Mouse (Mus musculus) v-Abl transformed pro-B cells (cell line): ENCODE data around the gene Cryba4.

Source experiments
- in situ Hi-C, 2 experiments: fragments of 400-800 bp; cut with MboI; formaldehyde crosslinking; loops; one replicate each; pipeline ENCODE4 v1.15.1; 2025; ENCODE audit not compliant: unreplicated experiment in 2 of 2

Gene Cryba4

DNA sequence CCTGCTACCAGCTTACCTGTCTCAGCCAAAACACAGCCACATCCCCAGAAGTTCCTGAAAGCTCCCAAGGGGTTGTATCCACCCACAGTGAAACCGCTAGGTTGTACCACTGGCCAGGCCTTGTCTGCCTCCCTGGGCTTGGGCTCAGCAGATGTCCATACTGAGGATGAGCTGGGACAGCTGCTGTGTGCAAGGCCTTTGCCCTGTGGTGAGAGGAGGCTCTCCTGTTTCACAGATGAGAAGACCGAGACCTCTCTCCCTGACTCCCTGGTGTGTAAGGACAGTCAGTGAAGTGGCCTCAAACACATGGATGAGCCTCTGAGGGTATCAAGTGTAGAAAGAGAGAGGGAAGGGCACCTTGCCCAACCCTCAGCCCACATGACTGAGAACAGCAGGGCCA is 35.3 kb upstream of the Cryba4 start:
- in situ Hi-C loops: loop anchor here (5.0 to 25.0 kb wide), 3 partner anchors 35 to 1500 kb away; no protein-coding TSS in a partner anchor

DNA sequence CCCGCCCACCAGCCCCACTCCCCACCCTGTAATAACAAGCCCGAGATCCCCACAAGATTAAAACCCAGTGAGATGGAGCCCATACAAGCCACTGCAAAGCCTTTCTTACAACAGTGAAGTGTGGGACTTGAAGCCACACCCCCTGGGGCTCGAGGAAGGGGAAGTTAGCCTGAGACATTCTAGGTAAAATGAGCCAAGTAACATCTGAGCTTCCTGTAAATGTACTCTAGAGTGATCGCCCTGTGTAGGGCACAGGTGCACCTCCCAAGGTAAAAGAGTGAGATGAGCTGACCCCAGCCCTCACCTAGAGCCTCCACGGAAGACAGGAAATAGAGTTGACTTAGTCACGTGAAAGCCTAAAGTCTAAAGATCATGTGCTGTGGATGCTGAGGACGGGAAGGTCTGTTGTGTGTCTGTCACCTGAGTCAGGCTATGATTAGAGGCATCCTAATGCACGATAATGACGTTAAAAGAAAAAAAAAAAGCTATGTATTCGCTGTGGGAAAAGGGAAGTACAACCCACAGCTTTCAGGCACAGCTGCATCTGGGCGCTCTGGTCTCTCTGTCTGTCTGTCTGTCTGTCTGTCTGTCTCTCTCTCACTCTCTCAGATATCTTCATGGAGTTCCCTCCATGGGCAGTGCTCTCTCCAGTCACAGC is 34.8 kb upstream of the Cryba4 start:
- in situ Hi-C loops: loop anchor here (5.0 to 25.0 kb wide), 3 partner anchors 35 to 1500 kb away; no protein-coding TSS in a partner anchor

DNA sequence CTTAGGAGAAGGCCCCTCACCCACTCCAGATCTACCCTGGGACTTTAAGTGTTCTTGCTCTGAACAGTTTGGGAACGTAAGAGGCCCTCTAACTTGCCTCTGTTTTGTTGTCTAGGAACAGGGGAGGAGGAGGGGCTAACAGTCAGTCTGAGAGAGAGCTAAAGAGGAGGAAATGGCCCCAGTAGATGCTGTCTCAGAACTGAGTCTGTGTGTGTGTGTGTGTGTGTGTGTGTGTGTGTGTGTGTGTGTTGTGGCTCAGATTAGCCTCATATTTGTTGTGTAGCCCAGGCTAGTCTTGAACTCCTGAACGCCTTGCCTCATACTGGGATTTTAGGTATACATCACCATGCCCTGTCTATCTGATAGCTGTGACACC is 34.3 kb upstream of the Cryba4 start:
- in situ Hi-C loops: loop anchor here (5.0 to 25.0 kb wide), 3 partner anchors 36 to 1501 kb away; no protein-coding TSS in a partner anchor

DNA sequence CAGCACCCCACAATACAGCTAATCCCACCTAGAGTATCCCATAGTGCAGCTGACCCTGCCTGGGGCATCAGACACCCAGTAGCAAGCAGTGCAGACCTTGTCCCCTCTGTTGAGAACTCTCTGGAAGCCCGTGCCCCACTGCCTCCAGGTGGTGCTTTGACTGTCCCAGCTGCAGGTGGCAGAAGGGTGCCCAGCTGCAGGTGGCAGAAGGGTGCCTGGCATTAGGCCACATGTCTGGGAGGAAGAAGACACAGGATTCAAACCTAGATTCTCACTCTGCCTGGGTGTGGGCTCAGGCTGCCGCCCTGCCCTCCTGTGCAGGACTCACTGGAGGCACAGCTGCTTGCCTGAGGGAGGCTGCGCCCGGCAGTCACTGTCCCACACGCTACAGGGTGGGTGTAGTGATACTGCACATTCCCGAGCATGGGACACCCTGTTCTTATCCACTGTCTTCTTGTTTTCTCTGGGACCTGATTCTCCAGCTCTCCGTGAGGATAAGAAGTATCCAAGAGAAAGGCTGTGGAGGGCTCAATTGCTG is 33.3 kb upstream of the Cryba4 start:
- in situ Hi-C loops: loop anchor here (5.0 to 25.0 kb wide), 3 partner anchors 37 to 1502 kb away; no protein-coding TSS in a partner anchor

DNA sequence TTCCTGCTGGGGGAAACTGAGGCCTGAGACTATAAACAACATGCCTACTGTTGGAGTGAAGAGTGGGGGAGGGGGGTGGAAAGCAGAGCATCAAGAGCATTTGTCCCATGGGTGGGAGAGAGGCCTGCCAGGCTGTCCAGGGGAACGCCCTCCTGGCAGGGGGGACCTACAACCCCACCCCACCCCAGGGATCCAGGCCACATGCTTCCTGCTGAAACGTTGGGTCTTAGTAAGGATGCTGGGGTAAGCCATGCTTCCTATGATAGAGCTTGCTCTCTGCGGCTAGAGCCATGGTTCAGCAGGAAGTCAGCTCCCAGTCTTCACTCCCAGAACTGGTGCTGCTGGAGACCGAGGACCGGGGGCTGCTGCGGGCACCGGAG is 31.9 kb upstream of the Cryba4 start:
- in situ Hi-C loops: loop anchor here in 1 of 2 experiments (25.0 kb wide), 1 partner anchor 1503 kb away; no protein-coding TSS in a partner anchor

DNA sequence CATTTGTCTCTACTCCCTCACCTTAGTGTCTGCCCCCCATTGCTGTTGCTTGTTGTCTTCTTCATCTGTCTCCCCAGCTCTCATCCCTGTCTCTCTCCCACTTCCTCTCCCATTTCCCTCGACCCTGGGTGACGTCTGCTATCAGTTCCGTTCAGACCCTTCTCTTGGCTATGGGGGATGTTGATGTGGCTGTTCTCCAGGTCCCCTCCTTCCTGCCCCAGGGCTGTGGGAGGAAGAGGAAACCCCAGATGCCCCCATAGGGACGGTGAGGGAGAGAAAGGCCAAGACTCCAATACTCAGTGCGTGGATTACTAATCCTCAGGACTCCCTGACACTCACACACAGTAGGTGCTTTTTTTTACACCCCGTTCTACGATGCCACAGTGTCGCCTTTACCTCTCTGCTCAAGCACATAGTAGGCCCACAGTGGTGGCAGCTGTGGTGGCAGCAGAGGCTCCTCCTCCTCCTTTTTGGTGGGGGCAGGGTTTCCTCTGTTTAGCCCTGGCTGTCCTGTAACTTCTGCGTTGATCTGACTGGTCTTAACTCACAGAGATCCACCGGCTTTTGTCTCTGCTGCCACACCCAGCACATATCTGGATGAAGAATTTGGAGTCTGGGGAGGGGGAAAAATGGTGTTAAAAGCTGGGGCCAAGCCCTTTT is 31.4 kb upstream of the Cryba4 start:
- in situ Hi-C loops: loop anchor here in 1 of 2 experiments (25.0 kb wide), 1 partner anchor 1504 kb away; no protein-coding TSS in a partner anchor

DNA sequence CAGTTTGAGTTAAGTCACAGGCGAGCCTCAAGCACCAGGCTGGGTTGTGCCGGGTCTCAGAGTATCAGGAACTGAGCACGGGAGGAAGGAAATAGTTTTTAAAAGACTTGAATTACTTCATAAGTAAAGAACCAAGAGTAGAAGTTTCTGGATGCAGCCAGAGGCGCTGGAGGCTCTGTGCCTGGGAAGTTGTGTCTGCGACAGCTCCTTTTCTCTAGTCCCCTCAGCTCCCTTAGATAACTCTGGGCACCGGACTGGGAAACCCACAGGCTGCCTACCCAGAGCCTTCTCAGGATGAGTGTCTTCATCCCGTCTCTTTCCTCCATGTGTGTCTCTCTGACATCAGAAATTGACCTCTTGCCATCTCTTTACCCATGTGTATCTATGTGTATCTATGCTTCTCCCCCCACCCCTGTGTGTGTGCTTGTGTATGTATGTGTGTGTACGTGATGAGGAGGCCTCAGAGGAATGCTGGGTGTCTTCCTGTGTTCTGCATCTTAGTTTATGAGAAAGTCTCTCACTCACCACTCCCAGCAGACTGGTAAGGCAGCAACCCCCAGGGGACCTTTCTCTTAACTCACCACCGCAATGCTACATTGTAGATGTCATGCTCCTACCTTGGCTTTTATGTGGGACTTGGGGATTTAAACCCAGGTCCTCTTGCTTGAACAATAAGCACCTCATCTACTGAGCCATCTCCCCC is 30.6 kb upstream of the Cryba4 start:
- in situ Hi-C loops: loop anchor here in 1 of 2 experiments (25.0 kb wide), 1 partner anchor 1504 kb away; no protein-coding TSS in a partner anchor

DNA sequence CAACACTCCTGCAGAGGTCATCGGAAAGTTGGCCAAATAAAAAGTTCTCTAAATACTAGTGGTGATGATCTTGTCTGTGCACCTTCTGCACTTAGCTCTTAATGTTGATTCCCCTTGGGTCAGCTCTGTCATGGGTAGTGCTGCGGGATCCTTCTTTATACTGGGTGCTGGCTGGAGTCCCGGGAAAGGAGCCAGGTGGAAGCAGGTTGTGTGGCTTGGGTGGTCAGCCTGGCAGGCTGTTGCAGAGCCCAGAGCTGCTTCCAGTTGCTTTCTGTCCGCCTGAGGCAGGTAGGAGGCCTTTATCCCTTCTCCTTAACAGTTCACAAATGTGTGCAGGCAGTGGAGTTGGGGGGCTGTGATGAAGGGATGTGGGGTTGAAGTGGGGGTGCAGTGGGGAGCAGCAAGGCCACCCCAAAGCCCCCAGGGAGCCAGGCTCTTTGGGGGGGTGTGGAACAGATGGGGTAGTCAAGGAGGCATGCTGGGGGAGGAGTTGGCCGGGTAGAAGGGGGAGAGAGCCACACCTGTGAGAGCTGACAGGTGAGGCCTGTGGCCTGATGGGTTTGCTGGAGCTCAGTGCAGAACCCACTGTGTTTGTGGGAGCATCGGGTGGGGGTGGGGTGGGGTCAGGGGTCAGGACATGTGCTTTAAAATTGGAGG is 29.9 kb upstream of the Cryba4 start:
- in situ Hi-C loops: loop anchor here in 1 of 2 experiments (25.0 kb wide), 1 partner anchor 1505 kb away; no protein-coding TSS in a partner anchor

DNA sequence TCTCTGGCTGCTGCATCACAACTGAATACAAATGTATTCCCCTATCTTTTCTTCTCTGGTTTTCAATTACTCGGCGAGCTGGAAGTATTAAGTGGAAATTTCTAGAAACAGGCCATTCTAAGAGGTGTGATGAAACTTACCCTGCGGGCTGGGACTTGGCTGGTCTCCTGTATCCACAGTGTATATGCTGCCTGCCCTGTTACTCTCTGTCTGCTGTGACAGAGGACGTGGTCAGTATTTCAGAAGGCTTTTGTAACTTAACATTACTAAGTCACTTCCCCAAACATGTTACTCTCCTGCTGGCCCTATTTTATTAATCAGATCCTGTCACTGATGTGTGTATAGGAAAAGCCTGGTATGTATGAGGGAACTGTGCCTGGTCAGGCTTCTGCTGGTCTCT is 29.4 kb upstream of the Cryba4 start:
- in situ Hi-C loops: loop anchor here in 1 of 2 experiments (25.0 kb wide), 1 partner anchor 1506 kb away; no protein-coding TSS in a partner anchor

DNA sequence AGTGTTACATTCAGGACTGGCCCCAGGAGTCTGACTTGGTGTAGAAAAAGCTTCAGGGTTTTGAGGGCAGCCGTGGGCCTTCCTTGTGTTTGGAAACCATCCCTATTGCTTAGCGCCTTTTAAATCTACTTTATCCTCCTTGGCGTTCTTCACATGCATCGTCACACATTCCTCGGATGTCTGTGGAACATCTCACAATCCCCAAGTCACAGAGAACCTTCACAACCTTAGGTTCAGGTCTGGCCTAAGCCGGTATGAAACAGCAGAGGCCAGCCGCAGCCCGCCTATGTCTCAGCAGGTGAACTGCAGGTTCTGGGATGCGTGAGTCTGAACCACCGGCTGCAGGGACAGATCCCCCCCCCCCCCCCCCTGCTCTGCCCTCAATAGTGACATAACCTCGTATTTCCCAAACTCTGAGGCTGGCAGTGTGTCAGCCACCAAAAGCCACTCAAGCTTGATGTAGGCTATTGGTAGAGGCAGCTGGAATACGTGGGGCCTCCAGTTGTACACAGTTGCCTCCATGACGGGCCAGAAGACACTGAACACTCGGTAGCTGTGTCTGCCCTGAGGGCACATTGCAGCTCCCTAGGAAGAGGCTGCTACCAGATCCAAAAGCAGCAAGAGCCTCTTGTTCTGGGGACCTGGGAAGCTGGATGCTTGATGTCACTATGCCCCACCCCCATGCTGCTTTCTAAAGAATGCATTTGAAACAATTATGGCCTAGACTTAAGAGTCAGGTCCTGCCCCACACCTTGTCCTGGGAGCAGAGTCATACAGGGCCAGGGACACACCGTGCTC is 28.7 kb upstream of the Cryba4 start:
- in situ Hi-C loops: loop anchor here in 1 of 2 experiments (25.0 kb wide), 1 partner anchor 1506 kb away; no protein-coding TSS in a partner anchor

DNA sequence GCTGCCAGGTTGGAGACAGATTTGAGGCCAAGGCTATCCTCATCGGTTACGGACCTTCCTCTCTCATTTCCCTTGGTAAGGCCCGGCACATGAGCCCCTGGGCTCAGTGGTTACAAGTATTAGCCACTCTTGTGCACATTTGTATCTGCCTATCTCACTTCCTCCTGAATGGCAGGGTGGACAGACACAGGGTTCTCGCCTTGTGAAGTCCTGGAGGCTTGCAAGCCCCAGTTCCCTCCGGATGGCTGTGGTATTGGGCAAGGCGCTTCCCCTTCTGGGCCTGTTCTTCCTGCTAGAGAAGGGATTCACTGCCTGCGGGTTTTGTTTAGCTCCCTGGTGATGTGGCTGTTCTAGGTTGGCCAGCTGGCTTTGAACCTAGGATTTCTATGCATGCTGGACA is 27.8 kb upstream of the Cryba4 start:
- in situ Hi-C loops: loop anchor here in 1 of 2 experiments (25.0 kb wide), 1 partner anchor 1507 kb away; no protein-coding TSS in a partner anchor

DNA sequence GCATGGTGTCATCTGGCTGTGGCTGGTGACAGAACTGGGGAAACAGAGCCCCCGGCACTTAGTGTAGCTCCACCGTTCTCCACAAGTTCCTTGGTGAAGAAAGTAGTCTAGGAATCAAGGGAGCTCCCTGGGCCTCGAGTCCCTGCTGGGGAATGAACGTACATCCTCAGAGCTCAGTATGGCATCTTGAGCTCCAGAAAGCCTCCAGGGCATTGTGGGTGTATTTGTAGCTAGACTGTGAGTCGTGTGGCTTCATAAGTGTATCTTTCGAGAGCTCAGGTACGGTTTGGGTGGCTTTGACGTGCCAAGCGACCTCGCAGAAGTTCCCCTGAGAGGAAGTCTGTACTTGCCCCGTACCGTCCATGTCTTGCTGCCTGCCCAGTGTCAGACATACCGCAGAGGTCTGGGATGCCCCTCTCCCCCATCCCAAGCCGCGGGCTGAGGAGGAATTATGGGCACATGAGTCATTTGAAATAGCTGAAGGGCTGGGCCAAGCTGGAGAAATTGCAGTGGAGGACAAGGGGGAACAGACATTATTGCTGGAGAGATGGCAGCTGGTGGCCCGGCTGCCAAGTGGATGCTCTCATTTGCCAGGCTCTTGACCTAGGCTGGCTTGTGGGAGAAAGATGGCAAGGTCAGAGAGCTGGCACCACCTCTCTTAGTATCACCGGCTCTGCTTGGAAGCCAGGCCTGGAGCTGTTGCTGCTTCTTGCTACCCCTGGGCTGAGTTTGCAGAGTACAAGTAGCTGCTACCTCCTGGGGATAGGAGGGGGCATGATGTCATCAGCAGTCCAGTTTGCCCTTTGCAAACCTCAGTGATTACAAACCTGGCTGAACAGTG is 27.1 kb upstream of the Cryba4 start:
- in situ Hi-C loops: loop anchor here in 1 of 2 experiments (10.0 to 25.0 kb wide), 3 partner anchors 45 to 1508 kb away; partner anchors contain the start of gene Tfip11

DNA sequence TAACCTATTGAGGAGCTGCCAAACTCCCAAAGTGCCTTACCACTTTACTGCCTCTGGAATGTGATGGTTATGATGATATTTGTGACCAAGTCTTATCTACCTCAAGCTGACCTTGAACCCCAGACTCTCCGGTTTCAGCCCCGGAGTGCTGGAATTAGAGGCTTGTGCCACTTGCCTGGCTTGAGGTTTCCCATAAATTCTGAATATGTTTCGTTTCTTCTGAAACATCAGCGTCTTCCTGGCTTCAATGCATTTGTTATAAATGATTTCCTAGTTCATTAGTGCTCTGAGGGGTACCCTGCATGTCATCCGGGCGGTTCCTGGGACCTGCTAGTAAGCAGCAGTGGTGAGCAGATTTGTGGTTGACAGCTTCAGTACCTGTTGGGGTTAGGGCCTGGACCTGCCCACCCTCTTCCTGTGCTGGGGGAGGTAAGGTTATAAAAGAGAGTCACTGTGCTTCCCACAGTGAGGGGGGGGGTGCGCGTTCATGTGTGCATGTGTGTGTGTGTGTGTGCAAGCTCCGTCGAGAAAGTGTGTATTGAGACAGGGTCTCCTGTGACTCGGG is 25.7 kb upstream of the Cryba4 start:
- in situ Hi-C loops: loop anchor here in 1 of 2 experiments (10.0 to 25.0 kb wide), 3 partner anchors 47 to 1509 kb away; partner anchors contain the start of gene Tfip11

DNA sequence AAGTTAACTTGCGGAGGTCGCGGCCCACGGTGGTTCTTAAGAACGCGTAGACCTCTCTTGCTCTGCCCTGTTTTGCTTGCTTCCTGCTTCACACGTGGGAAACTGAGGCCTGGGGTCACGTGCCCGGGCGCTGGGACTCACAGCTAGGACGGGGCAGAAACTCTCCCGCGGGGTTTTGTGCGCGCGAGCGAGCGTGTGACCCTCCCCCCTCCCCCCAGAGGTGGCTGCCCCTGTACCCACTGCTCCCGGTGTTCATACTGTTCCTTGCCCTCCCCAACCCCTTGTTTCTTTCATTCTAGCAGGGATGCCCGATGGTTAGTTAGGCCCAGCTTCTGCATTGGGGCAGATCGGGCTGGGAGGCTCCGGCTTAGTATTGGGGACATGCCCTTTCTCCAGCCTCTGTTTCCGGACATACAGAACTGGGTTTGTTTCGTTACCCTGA is 24.6 kb upstream of the Cryba4 start:
- in situ Hi-C loops: loop anchor here in 1 of 2 experiments (10.0 to 25.0 kb wide), 3 partner anchors 48 to 1510 kb away; partner anchors contain the start of gene Tfip11

DNA sequence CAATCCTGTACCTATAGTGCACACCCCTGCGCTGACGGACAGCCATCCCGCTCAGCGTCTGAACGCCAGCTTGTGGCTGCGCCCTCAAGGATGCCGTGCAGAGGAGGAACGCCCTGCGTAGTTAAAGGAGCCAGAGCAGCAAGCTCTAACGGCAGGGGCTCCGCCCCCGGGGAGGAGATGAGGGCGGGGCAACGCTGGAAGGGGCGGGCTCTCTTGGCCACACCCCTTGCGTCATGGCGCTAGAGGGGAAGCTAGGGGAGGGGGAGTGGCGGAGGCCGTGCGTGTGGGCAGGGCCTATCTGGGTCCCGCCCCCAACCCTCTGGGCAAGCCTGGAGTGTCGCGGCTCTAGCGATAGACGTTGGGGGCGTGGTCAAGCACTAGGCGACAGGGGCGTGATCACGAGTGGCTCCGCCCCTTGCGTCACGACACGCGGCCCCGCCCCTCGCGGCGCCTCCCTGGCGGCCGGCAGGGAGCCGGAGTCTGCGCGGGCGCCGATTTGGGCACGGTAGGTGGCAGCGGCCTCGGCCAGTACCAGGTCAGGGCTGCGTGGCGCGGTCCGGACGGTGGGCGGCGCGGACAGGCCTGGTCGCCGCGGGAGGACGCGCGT is 24.1 kb upstream of the Cryba4 start, which contains the start of gene Tpst2:
TSS of gene Tpst2 (plus strand) at position 425 of the 607 bp plus-strand sequence.
- in situ Hi-C loops: loop anchor here in 1 of 2 experiments (10.0 to 25.0 kb wide), 3 partner anchors 48 to 1511 kb away; partner anchors contain the start of gene Tfip11

DNA sequence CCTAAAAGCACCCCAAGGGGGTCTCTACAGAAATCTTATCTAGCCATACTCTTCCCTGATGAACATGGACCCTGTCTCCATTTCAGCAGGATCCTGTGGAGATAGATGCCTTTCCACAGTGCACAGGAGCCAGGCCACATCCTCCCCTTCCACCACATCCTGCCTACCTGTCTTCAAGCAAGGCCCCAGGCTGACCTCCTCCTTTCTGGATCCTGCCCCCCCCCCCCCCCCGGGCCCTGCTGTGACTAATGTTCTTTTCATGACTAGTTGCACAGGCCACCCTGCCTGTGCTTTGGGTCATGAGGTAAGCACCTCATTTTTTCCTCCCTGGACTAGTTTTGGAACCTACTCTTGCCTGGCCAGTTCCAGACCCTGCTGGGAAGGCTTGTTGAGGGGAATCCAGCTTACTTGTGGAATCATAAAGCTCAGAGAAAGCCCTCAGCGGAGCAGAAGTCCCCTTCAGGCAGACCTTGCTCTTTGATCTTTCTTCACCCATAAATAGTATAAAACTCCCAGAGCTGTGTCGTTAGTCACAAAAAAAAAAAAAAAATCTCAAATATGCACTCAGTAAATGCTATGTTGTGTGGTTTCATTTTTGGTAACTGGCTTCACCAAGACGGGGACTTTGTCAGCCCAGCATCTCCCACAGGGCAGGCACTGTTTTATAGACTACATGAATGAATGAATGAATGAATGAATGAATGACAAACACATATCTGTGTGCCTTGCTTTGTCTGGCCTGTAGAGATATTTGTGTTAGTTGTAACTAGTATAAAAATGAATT is 22.9 kb upstream of the Cryba4 start:
- in situ Hi-C loops: loop anchor here in 1 of 2 experiments (10.0 to 25.0 kb wide), 3 partner anchors 50 to 1512 kb away; partner anchors contain the start of gene Tfip11
